Mouse (Mus musculus) heart, embryonic 16.5 days (tissue): ENCODE data around the gene Notch1. TPM values are rescaled to one million over a fixed set of nuclear protein-coding genes. Genes with fewer than 3 reads are reported as not detected.
A peak's percentile ranks its signal among the peaks of the same experiment; 100 is the strongest.

ENCODE experiments used
- ATAC-seq: fragments of 200-750 bp; cut with Nextera tagmentation; replicated peaks from 2 replicates; pipeline ENCODE4 v1.8.0; 2017; ENCODE audit warnings: moderate number of reproducible peaks; ENCODE audit not compliant: insufficient read depth, low FRiP score; ENCODE audit errors: extremely low read depth
- H3K27ac ChIP-seq: fragments of 300-500 bp; sonication (generic); 2 replicates; pipeline ENCODE4 v1.5.1; 2014; ENCODE audit warnings: mild to moderate bottlenecking, low read length, control low read depth, moderate library complexity
- H3K27me3 ChIP-seq: fragments of 300-500 bp; sonication (generic); 2 replicates; pipeline ENCODE4 v1.6.1; 2014; ENCODE audit warnings: low read length, mixed read lengths; ENCODE audit not compliant: control insufficient read depth, insufficient read depth
- H3K36me3 ChIP-seq: fragments of 300-500 bp; sonication (generic); 2 replicates; pipeline ENCODE4 v1.6.1; 2014; ENCODE audit not compliant: control insufficient read depth, insufficient read depth
- H3K4me1 ChIP-seq: fragments of 300-500 bp; sonication (generic); 2 replicates; pipeline ENCODE4 v1.6.1; 2014; ENCODE audit warnings: low read length, mixed read lengths; ENCODE audit not compliant: control insufficient read depth, insufficient read depth
- H3K4me2 ChIP-seq: fragments of 300-500 bp; sonication (generic); 2 replicates; pipeline ENCODE4 v1.6.1; 2014; ENCODE audit warnings: low read depth, mild to moderate bottlenecking, control low read depth, low read length
- H3K4me3 ChIP-seq: fragments of 300-500 bp; sonication (generic); 2 replicates; pipeline ENCODE4 v1.5.1; 2014; ENCODE audit warnings: mild to moderate bottlenecking, control low read depth, low read length
- H3K9ac ChIP-seq: fragments of 300-500 bp; sonication (generic); 2 replicates; pipeline ENCODE4 v1.6.1; 2014; ENCODE audit warnings: low read length, control low read depth
- H3K9me3 ChIP-seq: fragments of 300-500 bp; sonication (generic); replicated peaks from 2 replicates; pipeline ENCODE4 v1.6.1; 2016; ENCODE audit warnings: low read length; ENCODE audit not compliant: control insufficient read depth
- WGBS: fragments of 180-500 bp; shearing (Covaris S2); extraction: QIAGEN DNeasy Blood & Tissue Kit; methylation state at CpG from one replicate; pipeline ENCODE4 v1.1.7; 2014; 5-methylcytosine and 5-hydroxymethylcytosine counted together
- polyA plus RNA-seq: library from polyadenylated mRNA; unstranded; fragments of >200 nt; fragmentation: Nextera tagmentation; extraction: Ambion mirVana; gene quantifications from 2 replicates; pipeline ENCODE4 v1.2.1, GENCODE M21; 2015

The Notch1 gene
- 17.9 and 21.8 TPM in 2 replicates for polyA plus RNA-seq

DNA sequence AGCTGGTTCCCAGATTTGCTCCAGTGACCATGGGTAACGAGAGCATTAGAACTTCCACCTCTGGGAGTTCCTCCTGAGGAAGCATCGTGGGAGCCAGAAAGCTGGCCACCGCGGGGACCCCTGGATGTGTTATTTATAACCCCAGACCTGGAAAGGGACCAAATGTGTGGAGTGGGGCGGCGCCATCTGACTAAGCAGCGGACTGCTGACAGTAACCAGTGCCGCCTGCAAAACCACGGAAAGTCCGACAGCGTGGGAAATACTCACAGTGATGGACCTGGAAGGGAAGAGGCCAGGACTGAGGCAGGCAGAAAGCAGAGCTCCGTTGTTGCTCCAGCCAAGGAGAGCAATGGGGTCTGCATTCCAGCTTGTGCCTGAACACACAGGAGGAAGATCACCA is at the start of gene Notch1:
TSS of gene Notch1 (minus strand) at position 389 of the 400 bp plus-strand sequence.
- peaks cover 3% of the 10 kb centered on the region; the same call in 1 of the 2 replicates for H3K9me3 ChIP-seq
- H3K36me3 ChIP-seq = no peaks in the 10 kb centered on the region
- peaks cover 26% of the 10 kb centered on the region for H3K4me1 ChIP-seq
- peak; percentile 73 for ATAC-seq
- peak within 1 kb of the TSS; percentile 36 for H3K4me3 ChIP-seq
- peak within 1 kb of the TSS; percentile 81 for H3K27ac ChIP-seq
- peak within 1 kb of the TSS; percentile 47 for H3K4me2 ChIP-seq
- H3K9ac ChIP-seq = peak within 1 kb of the TSS; percentile 61
- no peaks in the 10 kb centered on the region for H3K27me3 ChIP-seq
- WGBS = 4% methylated on average over 12 of the region's 12 CpGs

- Histone ChIP-seq H3K4me1 (peaks cover 8% of the 10 kb centered on the region), H3K27me3 (no peaks in the 10 kb centered on the region), H3K27ac (no peak overlapping the region), H3K4me3 (no peak overlapping the region), H3K36me3 (no peaks in the 10 kb centered on the region), H3K9me3 (no peaks in the 10 kb centered on the region), H3K4me2 (no peak overlapping the region), H3K9ac (no peak overlapping the region)
- peak; percentile 59 for ATAC-seq
- WGBS = 6% methylated on average over 4 of the region's 4 CpGs
Observed at GRCm38 (mm10) chr2:26566221-26566620, 49.8 kb upstream of the Notch1 start.

GRCm38 (mm10) chr2:26561351-26562016 is 45.0 kb upstream of the Notch1 start:
- 42% methylated on average over 6 of the region's 6 CpGs for WGBS
- no peak overlapping the region for H3K9ac ChIP-seq
- no peak overlapping the region for H3K27ac ChIP-seq
- H3K4me3 ChIP-seq = no peak overlapping the region
- H3K4me2 ChIP-seq = no peak overlapping the region
- peaks cover 8% of the 10 kb centered on the region for H3K4me1 ChIP-seq
- no peaks in the 10 kb centered on the region for H3K36me3 ChIP-seq
- peak; percentile 57 for ATAC-seq
- no peaks in the 10 kb centered on the region for H3K9me3 ChIP-seq
- no peaks in the 10 kb centered on the region for H3K27me3 ChIP-seq

- no peaks in the 10 kb centered on the region for H3K9me3 ChIP-seq
- H3K27ac ChIP-seq = no peak overlapping the region
- no peak overlapping the region for H3K9ac ChIP-seq
- ATAC-seq = no peak
- no peak overlapping the region for H3K4me3 ChIP-seq
- H3K27me3 ChIP-seq = no peaks in the 10 kb centered on the region
- no peak overlapping the region for H3K4me2 ChIP-seq
- WGBS = 80% methylated on average over 5 of the region's 5 CpGs
- H3K36me3 ChIP-seq = no peaks in the 10 kb centered on the region
- H3K4me1 ChIP-seq = peaks cover 18% of the 10 kb centered on the region
Observed at GRCm38 (mm10) chr2:26560506-26560905, 44.0 kb upstream of the Notch1 start.

DNA sequence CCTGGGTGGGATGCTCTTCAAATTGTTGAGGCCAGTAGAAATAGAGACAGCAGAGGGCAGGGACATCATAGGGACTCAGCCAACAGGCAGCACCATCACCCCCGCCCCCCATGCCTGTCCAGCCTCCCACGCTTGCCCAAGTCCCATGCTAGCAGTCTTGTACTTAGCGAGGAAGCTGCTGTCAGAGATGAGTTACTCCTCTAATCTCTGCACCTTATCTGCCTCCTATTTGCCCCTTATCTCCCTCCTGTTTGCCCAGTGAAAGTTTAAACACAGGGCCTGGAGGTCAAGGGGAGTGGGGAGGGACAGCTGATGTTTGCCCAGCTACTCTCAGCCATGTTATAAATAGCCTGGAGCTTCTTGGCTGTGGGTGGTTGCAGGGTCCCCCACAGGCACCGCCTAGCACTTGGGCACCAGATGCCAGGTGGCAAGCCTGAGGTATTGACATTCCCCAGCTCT is 40.1 kb upstream of the Notch1 start:
- H3K4me1 ChIP-seq = peaks cover 32% of the 10 kb centered on the region
- 26% methylated on average over 4 of the region's 4 CpGs for WGBS
- no peak overlapping the region for H3K4me3 ChIP-seq
- H3K9me3 ChIP-seq = no peaks in the 10 kb centered on the region
- no peaks in the 10 kb centered on the region for H3K27me3 ChIP-seq
- H3K27ac ChIP-seq = peak overlapping the region; percentile 85
- peak; percentile 63; the same call in 1 of the 2 replicates for ATAC-seq
- H3K36me3 ChIP-seq = no peaks in the 10 kb centered on the region
- H3K9ac ChIP-seq = no peak overlapping the region; the same call in 1 of the 2 replicates
- H3K4me2 ChIP-seq = peak overlapping the region; percentile 1; the same call in 1 of the 2 replicates

- H3K36me3 ChIP-seq = no peaks in the 10 kb centered on the region
- H3K4me2 ChIP-seq = 0 out of 2 replicates have a peak overlapping the region, but pooled peaks have one; percentile 25
- peak overlapping the region; percentile 37; the same call in 1 of the 2 replicates for H3K27ac ChIP-seq
- no peak overlapping the region for H3K4me3 ChIP-seq
- WGBS = 47% methylated on average over 4 of the region's 4 CpGs
- no peak; the same call in 1 of the 2 replicates for ATAC-seq
- H3K9ac ChIP-seq = no peak overlapping the region
- H3K4me1 ChIP-seq = peaks cover 47% of the 10 kb centered on the region
- no peaks in the 10 kb centered on the region for H3K27me3 ChIP-seq
- H3K9me3 ChIP-seq = no peaks in the 10 kb centered on the region
Observed at GRCm38 (mm10) chr2:26555076-26555475, 38.6 kb upstream of the Notch1 start.

- no peaks in the 10 kb centered on the region for H3K27me3 ChIP-seq
- no peak overlapping the region for H3K4me3 ChIP-seq
- no peaks in the 10 kb centered on the region for H3K9me3 ChIP-seq
- no peaks in the 10 kb centered on the region for H3K36me3 ChIP-seq
- peaks cover 52% of the 10 kb centered on the region for H3K4me1 ChIP-seq
- 75% methylated on average over 9 of the region's 9 CpGs for WGBS
- peak overlapping the region; percentile 42; the same call in 1 of the 2 replicates for H3K27ac ChIP-seq
- no peak overlapping the region for H3K9ac ChIP-seq
- H3K4me2 ChIP-seq = no peak overlapping the region
- ATAC-seq = no peak
Observed at GRCm38 (mm10) chr2:26553904-26554303, 37.4 kb upstream of the Notch1 start.

GRCm38 (mm10) chr2:26552066-26552465 is 35.6 kb upstream of the Notch1 start:
- H3K9ac ChIP-seq = no peak overlapping the region
- no peak for ATAC-seq
- H3K27me3 ChIP-seq = no peaks in the 10 kb centered on the region
- no peak overlapping the region for H3K4me3 ChIP-seq
- no peak overlapping the region for H3K4me2 ChIP-seq
- H3K9me3 ChIP-seq = no peaks in the 10 kb centered on the region
- no peaks in the 10 kb centered on the region for H3K36me3 ChIP-seq
- peaks cover 57% of the 10 kb centered on the region for H3K4me1 ChIP-seq
- peak overlapping the region; percentile 75 for H3K27ac ChIP-seq
- WGBS = 82% methylated on average over 2 of the region's 2 CpGs

GRCm38 (mm10) chr2:26551446-26551845 is 35.0 kb upstream of the Notch1 start:
- peak overlapping the region; percentile 10 for H3K4me2 ChIP-seq
- H3K4me3 ChIP-seq = no peak overlapping the region
- H3K4me1 ChIP-seq = peaks cover 53% of the 10 kb centered on the region
- 68% methylated on average over 8 of the region's 8 CpGs for WGBS
- ATAC-seq = no peak
- H3K9me3 ChIP-seq = no peaks in the 10 kb centered on the region
- H3K27ac ChIP-seq = peak overlapping the region; percentile 75
- no peaks in the 10 kb centered on the region for H3K27me3 ChIP-seq
- no peaks in the 10 kb centered on the region for H3K36me3 ChIP-seq
- peak overlapping the region; percentile 28; the same call in 1 of the 2 replicates for H3K9ac ChIP-seq
